Mouse (Mus musculus) lung, postnatal 36 days (tissue): Measurements from ENCODE around the gene Lpar5.
A peak's percentile ranks its signal among the peaks of the same experiment; 100 is the strongest.

Experiments
- DNase-seq: peaks from one replicate; pipeline ENCODE4 v3.0.0; 2022; ENCODE audit warnings: mixed read lengths

Lpar5 gene

GRCm38 (mm10) chr6:125087937-125088336 lies 20.2 kb downstream of the Lpar5 start:
- no peak for DNase-seq

GRCm38 (mm10) chr6:125088561-125089321 lies 21.0 kb downstream of the Lpar5 start:
- peak; percentile 88 for DNase-seq

DNA sequence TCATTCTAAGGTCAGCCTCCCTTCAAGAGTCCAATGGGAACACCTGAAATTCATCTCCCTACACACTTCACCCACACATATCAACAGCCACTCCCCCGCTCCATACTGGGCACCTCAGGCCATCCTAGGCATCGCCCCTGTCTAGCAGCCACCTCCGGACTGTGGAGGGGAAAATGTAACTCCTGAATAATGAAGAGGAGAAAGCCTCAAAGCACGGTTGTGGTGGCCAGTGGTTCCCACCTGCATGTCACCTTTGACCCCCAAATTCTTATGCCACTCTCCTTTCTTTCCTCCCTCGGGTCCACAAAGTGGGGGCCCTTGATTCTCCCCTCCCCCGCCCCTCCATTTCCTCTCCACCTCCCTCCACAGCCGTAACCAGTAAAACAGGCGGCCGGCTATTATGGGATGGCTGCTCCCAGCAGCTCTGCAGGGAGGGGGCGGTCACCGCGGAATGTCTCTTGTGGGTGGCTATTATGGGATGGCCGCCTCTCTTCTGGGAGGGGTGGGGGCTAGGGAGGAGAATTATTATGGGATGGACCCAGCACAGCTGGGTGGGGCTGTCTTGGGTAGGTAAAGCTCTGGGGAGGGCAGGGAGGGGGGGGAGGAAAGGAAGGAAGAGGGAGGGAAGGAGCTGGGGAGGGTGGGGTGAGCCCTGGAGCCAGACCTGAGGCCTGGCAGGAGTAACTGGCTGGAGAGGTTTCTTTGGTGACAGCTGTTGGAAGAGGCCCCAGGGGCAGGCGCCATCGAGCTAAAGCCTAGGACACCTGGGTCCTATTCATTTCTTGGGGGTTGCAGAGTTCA lies 22.0 kb downstream of the Lpar5 start:
- peak; percentile 92 for DNase-seq

- no peak for DNase-seq
Measured at GRCm38 (mm10) chr6:125090341-125091085, 22.8 kb downstream of the Lpar5 start.

DNA sequence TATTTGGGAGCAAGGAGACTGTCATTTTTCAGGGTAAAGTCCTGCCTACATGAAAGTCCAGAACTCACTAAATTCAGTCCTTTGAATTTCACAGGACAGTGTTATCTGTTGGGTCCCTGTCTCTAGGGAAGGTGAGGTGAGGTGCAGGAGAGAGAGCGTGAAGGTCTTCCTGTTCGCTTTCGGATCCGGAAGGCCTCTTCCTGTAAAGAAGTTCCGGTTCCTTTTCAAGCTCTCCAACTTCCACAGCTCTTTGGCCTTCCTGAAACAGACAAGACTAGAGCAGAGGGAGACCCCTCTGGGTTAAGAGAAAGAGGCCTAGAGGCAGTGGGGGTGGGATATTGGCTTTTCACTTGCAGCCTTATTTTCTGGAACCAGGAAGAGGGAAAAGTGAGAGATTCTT lies 24.7 kb downstream of the Lpar5 start:
- no peak for DNase-seq

- no peak for DNase-seq
Measured at GRCm38 (mm10) chr6:125094843-125095242, 27.1 kb downstream of the Lpar5 start.

DNA sequence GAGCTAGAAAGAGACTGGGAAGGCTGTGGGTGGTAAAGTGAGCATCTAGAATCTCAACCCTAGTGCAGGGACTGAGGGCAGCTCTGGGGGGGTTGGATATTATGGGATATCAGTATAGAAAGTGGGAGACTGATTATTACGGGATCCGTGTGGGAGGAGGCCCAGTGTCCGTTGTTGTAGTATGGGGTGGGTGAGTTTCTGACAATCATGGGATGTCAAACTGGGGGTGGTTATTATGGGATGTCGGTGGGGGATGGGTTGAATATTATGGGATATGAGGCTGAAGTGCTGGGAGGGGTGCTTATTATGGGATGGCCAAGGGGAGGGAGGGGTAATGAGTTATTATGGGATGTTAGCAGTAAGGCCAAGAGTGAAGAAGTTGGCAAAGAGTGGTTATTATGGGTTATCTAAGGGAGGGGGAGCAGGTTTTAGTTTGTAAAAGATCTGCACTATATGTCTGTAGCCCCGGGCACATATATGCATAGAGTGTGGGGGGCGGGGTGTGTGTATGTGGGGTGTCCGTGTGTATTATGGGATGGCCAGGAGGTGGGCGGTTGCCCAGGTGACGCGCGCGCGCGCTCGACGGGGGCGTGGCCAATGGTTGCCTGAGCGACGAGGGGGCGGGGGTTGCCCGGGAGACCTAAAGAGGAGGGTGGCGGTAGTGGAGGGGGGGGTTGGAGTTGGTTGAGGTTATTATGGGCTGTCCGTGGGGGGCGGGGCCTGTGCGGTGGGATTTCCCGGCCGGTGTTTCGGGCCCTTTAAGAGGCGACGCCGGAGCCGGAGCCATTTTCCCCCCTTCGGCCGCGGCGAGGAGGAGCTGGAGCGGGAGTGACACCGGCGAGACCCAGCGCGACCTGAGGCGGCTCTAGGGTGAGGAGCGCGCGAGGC lies 27.9 kb downstream of the Lpar5 start, which contains the start of gene Chd4:
Gene Chd4, plus strand, starts transcription at position 591 of the 888 bp plus-strand sequence.
- peak; percentile 98 for DNase-seq

- DNase-seq, result no peak
Measured at GRCm38 (mm10) chr6:125096279-125096596, 28.5 kb downstream of the Lpar5 start.

- DNase-seq, result peak; percentile 66
Measured at GRCm38 (mm10) chr6:125096597-125097345, 29.1 kb downstream of the Lpar5 start.

DNA sequence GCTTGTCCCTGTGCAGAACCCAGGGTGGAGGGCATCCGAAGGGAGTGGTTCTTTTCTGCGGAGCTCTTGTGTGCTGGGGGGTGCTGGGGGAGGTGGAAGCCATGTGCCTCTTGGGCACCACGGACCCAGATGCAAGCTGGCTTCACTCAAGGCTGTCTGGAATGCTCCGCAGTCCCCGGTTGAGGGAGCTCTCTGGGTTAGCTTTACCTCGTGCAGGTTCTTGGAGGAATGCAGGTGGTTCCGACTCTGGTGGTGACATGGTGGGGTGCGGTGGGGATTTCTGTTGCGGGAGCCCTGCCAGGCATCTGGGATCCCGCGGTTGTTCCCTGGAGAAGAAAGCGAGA lies 29.6 kb downstream of the Lpar5 start:
- no peak for DNase-seq

DNA sequence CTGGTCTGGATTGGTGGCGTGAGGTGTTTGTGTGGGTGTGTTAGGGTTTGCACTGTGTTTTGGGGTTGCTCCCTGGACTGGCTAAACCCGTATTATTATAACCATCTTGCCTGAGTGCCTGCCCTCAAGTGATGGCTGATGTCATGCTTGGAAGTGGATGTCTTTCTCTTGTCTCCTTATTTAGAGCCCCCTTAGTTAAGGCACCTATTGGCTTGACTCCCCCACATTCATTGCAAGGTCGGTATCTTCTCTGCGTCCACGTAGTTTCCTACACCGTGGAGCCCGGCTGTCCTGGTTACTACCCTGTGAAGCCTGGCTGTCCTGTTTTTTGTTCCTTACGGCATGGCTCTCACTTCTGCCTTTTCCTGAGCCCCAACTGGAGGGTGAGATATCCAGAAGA lies 30.2 kb downstream of the Lpar5 start:
- no peak for DNase-seq

GRCm38 (mm10) chr6:125098513-125098912 lies 30.8 kb downstream of the Lpar5 start:
- no peak for DNase-seq

- peak; percentile 85 for DNase-seq
Measured at GRCm38 (mm10) chr6:125099421-125099971, 31.8 kb downstream of the Lpar5 start.

- DNase-seq, result no peak
Measured at GRCm38 (mm10) chr6:125101444-125101843, 33.7 kb downstream of the Lpar5 start.

DNA sequence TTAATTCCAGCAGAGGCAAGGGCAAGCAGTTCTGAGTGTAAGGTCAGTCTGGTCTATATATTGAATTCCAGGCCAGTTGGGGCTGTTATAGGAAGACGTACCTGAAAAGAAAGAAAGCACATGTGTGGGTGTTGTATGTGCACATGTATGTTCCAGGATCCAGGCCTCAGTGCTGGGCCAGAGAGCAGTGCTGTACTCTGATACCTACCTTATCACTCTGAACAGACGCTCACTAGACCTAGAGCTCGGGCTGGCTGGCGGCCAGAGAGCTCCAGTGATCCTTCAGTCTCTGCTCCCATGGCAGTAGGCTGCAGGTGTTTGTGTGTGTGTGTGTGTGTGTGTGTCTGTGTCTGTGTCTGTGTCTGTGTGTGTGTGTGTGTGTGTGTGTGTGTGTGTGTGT lies 36.5 kb downstream of the Lpar5 start:
- no peak for DNase-seq

DNA sequence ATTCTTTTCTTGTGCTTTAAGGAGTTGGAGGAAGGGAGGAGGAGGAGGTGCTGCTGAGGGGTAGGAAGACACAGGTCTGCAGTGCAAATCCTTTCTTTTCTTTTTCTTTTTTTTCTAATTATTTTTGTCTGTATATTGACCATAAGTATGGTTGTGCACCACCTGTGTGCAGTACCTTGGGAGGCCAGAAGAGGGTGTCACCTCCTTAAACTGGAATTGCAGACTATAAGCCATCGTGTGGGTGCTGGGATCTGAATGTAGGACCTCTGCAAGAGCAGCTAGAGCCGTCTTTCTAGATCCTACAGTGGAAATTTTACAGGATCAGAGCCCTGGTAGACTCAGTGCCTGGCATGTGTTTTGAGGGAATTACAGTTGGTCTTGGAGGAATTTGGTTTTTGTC lies 40.0 kb downstream of the Lpar5 start:
- no peak for DNase-seq

- no peak for DNase-seq
Measured at GRCm38 (mm10) chr6:125109371-125109770, 41.7 kb downstream of the Lpar5 start.

DNA sequence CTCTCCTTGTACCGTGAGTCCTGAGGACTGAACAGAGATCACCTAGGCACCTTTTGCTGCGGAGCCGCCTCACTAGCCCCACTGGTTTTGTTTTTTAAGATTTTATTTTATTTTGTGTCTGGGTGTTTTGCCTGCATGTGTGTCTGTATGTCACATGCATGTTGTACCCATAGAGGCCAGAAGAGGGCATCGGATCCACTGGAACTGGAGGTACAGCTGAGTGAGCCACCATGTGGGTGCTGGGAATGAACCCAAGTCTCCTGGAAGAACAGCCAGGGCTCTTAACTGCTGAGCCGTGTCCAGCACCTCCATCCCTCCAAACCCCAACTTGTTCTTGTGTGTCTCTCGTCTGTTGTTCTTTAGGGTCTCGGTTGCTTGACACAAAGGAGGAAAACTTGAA lies 43.2 kb downstream of the Lpar5 start:
- peak; percentile 76 for DNase-seq

DNA sequence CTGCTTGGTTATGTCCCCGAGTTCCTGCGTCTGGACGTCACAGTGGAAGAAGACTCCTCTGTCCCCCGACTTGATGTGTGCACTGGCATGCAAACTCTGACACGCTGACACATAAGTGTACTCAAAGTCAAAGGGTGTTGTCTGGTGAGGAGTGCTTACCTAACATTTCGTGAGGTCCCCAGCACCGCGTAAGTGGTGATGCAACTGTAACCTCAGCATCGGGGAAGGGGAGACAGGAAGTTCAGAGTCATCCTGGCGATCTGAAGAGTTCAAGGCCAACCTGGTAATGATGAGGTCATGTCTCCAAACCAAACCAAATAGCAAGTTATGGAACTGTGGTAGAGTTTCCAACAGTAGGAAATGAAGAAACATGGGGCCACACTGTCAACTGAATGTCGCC lies 44.8 kb downstream of the Lpar5 start:
- DNase-seq, result no peak

GRCm38 (mm10) chr6:125119387-125119786 lies 51.7 kb downstream of the Lpar5 start:
- DNase-seq, result no peak

GRCm38 (mm10) chr6:125128724-125129123 lies 61.0 kb downstream of the Lpar5 start:
- no peak for DNase-seq
